Mouse (Mus musculus) gastrocnemius, adult 8-10 months (tissue): ENCODE results near the gene Mkrn2os. TPM values are rescaled to one million over a fixed set of nuclear protein-coding genes. Genes with fewer than 3 reads are reported as not detected.

Source experiments
- total RNA-seq, 4 experiments: library from RNA; stranded (reverse); gene quantifications; 2 replicates each; pipeline ENCODE4 v1.2.4; 2022

The Mkrn2os gene
- total RNA-seq, 4 experiments from 2014 or later: not detected

Other genes with a start within 250 kb of the Mkrn2os start
- 1 to 10 TPM; 1.4 to 5.1 (median 3.0) TPM for gene Pparg, start 231.6 kb downstream of the Mkrn2os start, total RNA-seq
- gene Tsen2, start 47.9 kb downstream of the Mkrn2os start, total RNA-seq: 1 to 10 TPM; 5.0 to 6.2 (median 5.6) TPM
- gene Mkrn2, start 9.3 kb upstream of the Mkrn2os start, total RNA-seq: 10 to 100 TPM; 48.7 to 54.8 (median 53.0) TPM
- 100 to 1,000 TPM; 113 to 132 (median 118) TPM for gene Raf1, start 84.1 kb upstream of the Mkrn2os start, total RNA-seq
- gene Tmem40, start 169.8 kb upstream of the Mkrn2os start, total RNA-seq: under 1 TPM in 3 of 4 experiments, not detected in 1; 0.36 to 0.58 (median 0.41) TPM
- 10 to 100 TPM; 63.6 to 80.2 (median 77.4) TPM for gene Cand2, start 182.0 kb upstream of the Mkrn2os start, total RNA-seq
- gene Rpl32, start 216.2 kb upstream of the Mkrn2os start, total RNA-seq: 100 to 1,000 TPM; 581 to 694 (median 621) TPM
- gene Efcab12, start 245.8 kb upstream of the Mkrn2os start, total RNA-seq: under 1 TPM in 3 of 4 experiments, not detected in 1; 0.12 to 0.29 (median 0.15) TPM